ENCODE assay signal across 8 mouse cellular contexts in genomic region chr16:24395100-24395499, GRCm38 (mm10). TPM values are rescaled to one million over a fixed set of nuclear protein-coding genes. Genes with fewer than 3 reads are reported as not detected.
A peak's percentile ranks its signal among the peaks of the same experiment; 100 is the strongest.
DNase-seq lines count a peak whose midpoint lies in the region; ATAC-seq lines count a peak whose summit lies in the region.

No protein-coding gene starts in this region.

- no peaks in the 10 kb centered on the region for H3K9me3 ChIP-seq in kidney, embryonic 14.5 days (ENCODE audit: control insufficient read depth, low read length)
- no peaks in the 10 kb centered on the region for H3K9me3 ChIP-seq in embryonic facial prominence, embryonic 12.5 days
- no peaks in the 10 kb centered on the region for H3K9me3 ChIP-seq in hindbrain, embryonic 14.5 days (ENCODE audit: control insufficient read depth, low read length)
- no peaks in the 10 kb centered on the region for H3K9me3 ChIP-seq in midbrain, embryonic 14.5 days (ENCODE audit: control insufficient read depth, low read length)

- no peak for ATAC-seq in kidney, embryonic 14.5 days (ENCODE audit: low FRiP score, low TSS enrichment)
- ATAC-seq in embryonic facial prominence, embryonic 12.5 days (ENCODE audit: insufficient number of reproducible peaks, insufficient read depth, low FRiP score, low TSS enrichment), result no peak
- no peak for ATAC-seq in hindbrain, embryonic 14.5 days (ENCODE audit: low FRiP score)
- no peak for ATAC-seq in midbrain, embryonic 14.5 days (ENCODE audit: low FRiP score, low TSS enrichment)
- ATAC-seq in megakaryocyte, adult 5-6 weeks (ENCODE audit: poor library complexity, severe bottlenecking), result no peak

- peak overlapping the region; percentile 91 for H3K4me3 ChIP-seq in kidney, embryonic 14.5 days (ENCODE audit: low read length)
- H3K4me3 ChIP-seq in embryonic facial prominence, embryonic 12.5 days, result peak overlapping the region; percentile 91
- H3K4me3 ChIP-seq in hindbrain, embryonic 14.5 days (replicated peaks; ENCODE audit: low read length), result no peak overlapping the region
- H3K4me3 ChIP-seq in midbrain, embryonic 14.5 days (replicated peaks; ENCODE audit: low read depth, low read length), result no peak overlapping the region

- no peak for DNase-seq in kidney, postnatal 14 days
- DNase-seq in hindbrain, embryonic 14.5 days (ENCODE audit: low spot score), result no peak
- no peak for DNase-seq in midbrain, embryonic 14.5 days
- no peak for DNase-seq in urinary bladder, postnatal 36 days (ENCODE audit: low spot score in 2 of 2)
- no peak for DNase-seq in thymus, postnatal 10 days (ENCODE audit: low spot score in 2 of 2)

- H3K4me1 ChIP-seq in kidney, embryonic 14.5 days (ENCODE audit: control insufficient read depth, insufficient read depth, low read length), result peaks cover 38% of the 10 kb centered on the region
- peaks cover 23% of the 10 kb centered on the region for H3K4me1 ChIP-seq in embryonic facial prominence, embryonic 12.5 days
- peaks cover 10% of the 10 kb centered on the region for H3K4me1 ChIP-seq in hindbrain, embryonic 14.5 days (replicated peaks; ENCODE audit: control insufficient read depth, insufficient read depth, low read length)
- H3K4me1 ChIP-seq in midbrain, embryonic 14.5 days (ENCODE audit: control insufficient read depth, insufficient read depth, low read length), result no peaks in the 10 kb centered on the region; the same call in 1 of the 2 replicates

- 71% methylated on average over 2 of the region's 2 CpGs for WGBS in kidney, embryonic 14.5 days
- 76% methylated on average over 2 of the region's 2 CpGs for WGBS in embryonic facial prominence, embryonic 12.5 days
- WGBS in hindbrain, embryonic 14.5 days, result 87% methylated on average over 2 of the region's 2 CpGs
- WGBS in midbrain, embryonic 14.5 days, result 91% methylated on average over 2 of the region's 2 CpGs

- no peaks in the 10 kb centered on the region for H3K36me3 ChIP-seq in kidney, embryonic 14.5 days (ENCODE audit: control insufficient read depth, insufficient read depth, low read length)
- no peaks in the 10 kb centered on the region for H3K36me3 ChIP-seq in embryonic facial prominence, embryonic 12.5 days
- H3K36me3 ChIP-seq in hindbrain, embryonic 14.5 days (replicated peaks; ENCODE audit: control insufficient read depth, insufficient read depth), result no peaks in the 10 kb centered on the region
- no peaks in the 10 kb centered on the region for H3K36me3 ChIP-seq in midbrain, embryonic 14.5 days (ENCODE audit: control insufficient read depth, insufficient read depth, low read length)

- H3K27ac ChIP-seq in kidney, embryonic 14.5 days (ENCODE audit: low read depth, low read length), result peak overlapping the region; percentile 97; the same call in 1 of the 2 replicates
- H3K27ac ChIP-seq in embryonic facial prominence, embryonic 12.5 days, result no peak overlapping the region
- no peak overlapping the region for H3K27ac ChIP-seq in hindbrain, embryonic 14.5 days
- H3K27ac ChIP-seq in midbrain, embryonic 14.5 days (replicated peaks; ENCODE audit: low read depth, low read length), result no peak overlapping the region

- no peaks in the 10 kb centered on the region for H3K27me3 ChIP-seq in kidney, embryonic 14.5 days (ENCODE audit: control insufficient read depth, insufficient read depth, low read length)
- H3K27me3 ChIP-seq in embryonic facial prominence, embryonic 12.5 days, result no peaks in the 10 kb centered on the region
- no peaks in the 10 kb centered on the region for H3K27me3 ChIP-seq in hindbrain, embryonic 14.5 days (ENCODE audit: control insufficient read depth, insufficient read depth, low read length)
- no peaks in the 10 kb centered on the region for H3K27me3 ChIP-seq in midbrain, embryonic 14.5 days (ENCODE audit: control insufficient read depth, insufficient read depth, low read length)

- H3K9ac ChIP-seq in kidney, embryonic 14.5 days (ENCODE audit: low read depth, low read length), result peak overlapping the region; percentile 93; the same call in 1 of the 2 replicates
- 0 out of 2 replicates have a peak overlapping the region, but pooled peaks have one; percentile 11 for H3K9ac ChIP-seq in embryonic facial prominence, embryonic 12.5 days
- H3K9ac ChIP-seq in hindbrain, embryonic 14.5 days, result no peak overlapping the region
- H3K9ac ChIP-seq in midbrain, embryonic 14.5 days (replicated peaks; ENCODE audit: low read length), result no peak overlapping the region

- peak overlapping the region; percentile 55 for H3K4me2 ChIP-seq in kidney, embryonic 14.5 days (replicated peaks; ENCODE audit: low read depth, low read length)
- H3K4me2 ChIP-seq in embryonic facial prominence, embryonic 12.5 days (replicated peaks), result peak overlapping the region; percentile 58
- peak overlapping the region; percentile 90 for H3K4me2 ChIP-seq in hindbrain, embryonic 14.5 days (replicated peaks)
- peak overlapping the region; percentile 85 for H3K4me2 ChIP-seq in midbrain, embryonic 14.5 days (ENCODE audit: low read length)

RNA-seq across cellular contexts. Expression of gene Lpp, which starts 1.8 kb away (rescaled TPM):
- polyA plus RNA-seq in kidney, embryonic 14.5 days (2014; fragmentation: Nextera tagmentation; extraction: Ambion mirVana), result 36.9 and 49.2 TPM in 2 replicates
- 45.1 and 45.6 TPM in 2 replicates for polyA plus RNA-seq in embryonic facial prominence, embryonic 12.5 days (2016; fragmentation: Nextera tagmentation; extraction: Ambion mirVana)
- polyA plus RNA-seq in hindbrain, embryonic 14.5 days (2014; fragmentation: Nextera tagmentation; extraction: Ambion mirVana), result 11.0 and 13.0 TPM in 2 replicates
- polyA plus RNA-seq in midbrain, embryonic 14.5 days (2014; fragmentation: Nextera tagmentation; extraction: Ambion mirVana), result 5.8 and 9.6 TPM in 2 replicates
- 5.1 and 5.3 TPM in 2 replicates for total RNA-seq in megakaryocyte, adult 5-6 weeks (2015)
- total RNA-seq in megakaryocyte, adult 5-6 weeks (2017), result 3.1 and 3.7 TPM in 2 replicates

Comparison
In these comparisons a context has a peak if more than half of its experiments do, and no peak if none do; other contexts are left out.
1. H3K4me3 ChIP-seq: peak in kidney, embryonic 14.5 days (single experiment) and embryonic facial prominence, embryonic 12.5 days (single experiment); none in hindbrain, embryonic 14.5 days (single experiment) and midbrain, embryonic 14.5 days (single experiment).
2. H3K9ac ChIP-seq: peak in kidney, embryonic 14.5 days (single experiment) and embryonic facial prominence, embryonic 12.5 days (single experiment); none in hindbrain, embryonic 14.5 days (single experiment) and midbrain, embryonic 14.5 days (single experiment).
3. Peak in every context shown above with its lines, with median percentiles within 50 percentile points of each other: H3K4me2 ChIP-seq.